Mouse (Mus musculus) embryonic fibroblast, embryonic 13.5 days (primary cell): ENCODE measurements around the gene Sez6. TPM values are rescaled to one million over a fixed set of nuclear protein-coding genes. Genes with fewer than 3 reads are reported as not detected.

Experiments
- H3K27ac ChIP-seq: 2 replicates; pipeline ENCODE4 v1.5.1; 2012; ENCODE audit warnings: low read length, control low read depth, inconsistent platforms; ENCODE audit not compliant: insufficient read depth
- H3K4me1 ChIP-seq: 2 replicates; pipeline ENCODE4 v1.6.1; 2011; ENCODE audit warnings: low read length; ENCODE audit not compliant: control insufficient read depth, insufficient read depth
- H3K4me3 ChIP-seq: 2 replicates; pipeline ENCODE4 v1.5.1; 2011; ENCODE audit warnings: mild to moderate bottlenecking, control low read depth, low read length; ENCODE audit not compliant: insufficient read depth
- CTCF ChIP-seq: IDR thresholded peaks from 2 replicates; pipeline ENCODE4 v1.5.1; 2011; ENCODE audit warnings: mild to moderate bottlenecking, control low read depth, low read length, moderate library complexity, borderline replicate concordance; ENCODE audit not compliant: insufficient read depth
- POLR2A ChIP-seq: IDR thresholded peaks from 2 replicates; pipeline ENCODE4 v1.6.1; 2011; ENCODE audit warnings: low read depth, mild to moderate bottlenecking, control low read depth, low read length, moderate library complexity
- polyA plus RNA-seq: library from polyadenylated mRNA; stranded (reverse); fragments of >200 nt; gene quantifications from 2 replicates; pipeline ENCODE4 v1.2.4, GENCODE M21; 2011; ENCODE audit warnings: low read depth; ENCODE audit not compliant: missing spikeins, insufficient read length

The Sez6 gene
- polyA plus RNA-seq, 1 experiment: not detected

GRCm38 (mm10) chr11:77960898-77961297 lies 30.3 kb downstream of the Sez6 start:
- no peak overlapping the region for H3K27ac ChIP-seq
- TF ChIP-seq POLR2A: no peak
- no peak for TF ChIP-seq CTCF
- H3K4me3 ChIP-seq: no peak overlapping the region
- no peaks in the 10 kb centered on the region for H3K4me1 ChIP-seq

GRCm38 (mm10) chr11:77962946-77963345 lies 32.3 kb downstream of the Sez6 start:
- Histone ChIP-seq H3K4me3 (no peak overlapping the region), H3K4me1 (no peaks in the 10 kb centered on the region), H3K27ac (no peak overlapping the region)
- TF ChIP-seq POLR2A (no peak), CTCF (no peak)

- Histone ChIP-seq H3K4me3 (no peak overlapping the region), H3K27ac (no peak overlapping the region), H3K4me1 (no peaks in the 10 kb centered on the region)
- no peak for TF ChIP-seq CTCF
- TF ChIP-seq POLR2A: no peak
These were observed 34.0 kb downstream of the Sez6 start for GRCm38 (mm10) chr11:77964415-77965095.

GRCm38 (mm10) chr11:77965101-77966036 lies 34.8 kb downstream of the Sez6 start:
- Histone ChIP-seq H3K27ac (no peak overlapping the region), H3K4me3 (no peak overlapping the region), H3K4me1 (no peaks in the 10 kb centered on the region)
- TF ChIP-seq CTCF: no peak

GRCm38 (mm10) chr11:77966037-77966391 lies 35.4 kb downstream of the Sez6 start:
- Histone ChIP-seq H3K4me3 (no peak overlapping the region), H3K4me1 (no peaks in the 10 kb centered on the region), H3K27ac (no peak overlapping the region)
- TF ChIP-seq POLR2A: no peak
- no peak for TF ChIP-seq CTCF

GRCm38 (mm10) chr11:77967114-77967513 lies 36.5 kb downstream of the Sez6 start:
- Histone ChIP-seq H3K27ac (no peak overlapping the region), H3K4me1 (no peaks in the 10 kb centered on the region), H3K4me3 (no peak overlapping the region)
- TF ChIP-seq POLR2A: no peak

- Histone ChIP-seq H3K4me3 (no peak overlapping the region), H3K4me1 (no peaks in the 10 kb centered on the region), H3K27ac (no peak overlapping the region)
- TF ChIP-seq CTCF (no peak), POLR2A (no peak)
These were observed 38.2 kb downstream of the Sez6 start for GRCm38 (mm10) chr11:77968786-77969185.

GRCm38 (mm10) chr11:77970718-77971117 lies 40.1 kb downstream of the Sez6 start:
- no peak for TF ChIP-seq POLR2A
- TF ChIP-seq CTCF: no peak
- Histone ChIP-seq H3K4me1 (no peaks in the 10 kb centered on the region), H3K4me3 (no peak overlapping the region)

GRCm38 (mm10) chr11:77973520-77973919 lies 42.9 kb downstream of the Sez6 start:
- Histone ChIP-seq H3K27ac (no peak overlapping the region), H3K4me1 (no peaks in the 10 kb centered on the region), H3K4me3 (no peak overlapping the region)
- no peak for TF ChIP-seq CTCF
- no peak for TF ChIP-seq POLR2A

More at GRCm38 (mm10) chr11:77970718-77971117, 40.1 kb downstream of the Sez6 start:
- H3K27ac ChIP-seq: no peak overlapping the region

- TF ChIP-seq CTCF: no peak
These were observed 43.7 kb downstream of the Sez6 start for GRCm38 (mm10) chr11:77974325-77974724.

GRCm38 (mm10) chr11:77975873-77976272 lies 45.3 kb downstream of the Sez6 start:
- no peak for TF ChIP-seq CTCF
- TF ChIP-seq POLR2A: no peak
- H3K4me3 ChIP-seq: no peak overlapping the region
- no peak overlapping the region for H3K27ac ChIP-seq
- H3K4me1 ChIP-seq: no peaks in the 10 kb centered on the region

More at GRCm38 (mm10) chr11:77974325-77974724, 43.7 kb downstream of the Sez6 start:
- H3K27ac ChIP-seq: no peak overlapping the region
- H3K4me1 ChIP-seq: no peaks in the 10 kb centered on the region
- H3K4me3 ChIP-seq: no peak overlapping the region
